Mouse (Mus musculus) lung, postnatal 0 days (tissue): ENCODE results near the gene Nrxn1.

Experiments
- CTCF ChIP-seq: IDR thresholded peaks from 2 replicates; pipeline ENCODE4 v1.5.1; 2016; ENCODE audit warnings: antibody characterized with exemption, mild to moderate bottlenecking
- EP300 ChIP-seq: IDR thresholded peaks from 2 replicates; pipeline ENCODE4 v1.6.1; 2016; ENCODE audit warnings: antibody characterized with exemption, mild to moderate bottlenecking, control low read depth

DNA sequence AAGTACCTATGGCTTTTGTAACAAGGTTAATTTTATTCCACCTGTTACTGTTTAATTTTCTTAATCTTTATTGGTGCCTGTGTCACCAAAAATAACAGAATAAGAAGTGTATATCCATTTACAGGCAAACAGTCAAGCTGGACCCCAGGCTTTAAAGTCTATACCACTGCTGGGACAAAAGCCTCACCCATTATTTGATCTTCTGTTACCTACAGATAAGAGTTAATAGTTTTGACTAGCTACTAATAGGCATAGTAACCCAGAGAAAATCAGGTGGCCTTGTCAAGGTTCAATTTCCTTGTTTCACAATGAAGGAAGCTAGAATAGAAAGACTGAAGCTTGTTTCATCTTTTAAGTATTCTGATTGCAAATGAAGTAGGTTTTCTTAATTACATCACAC lies 888.9 kb downstream of the Nrxn1 start:
- TF ChIP-seq CTCF (no peak), EP300 (no peak)
